In genomic region chr1:176588144-176588543, GRCm38 (mm10) we compare ENCODE assay signal across 17 mouse cellular contexts.
"Had no signal": no experiment of that assay in that cellular context is flagged by ENCODE, and none has a peak within 500 bp of the region (broad histone marks: within the 10 kb centered on the region; RNA-seq: fewer than 3 reads in every experiment).

No protein-coding gene starts in this region.

- H3K4me3 ChIP-seq: lung, embryonic 15.5 days; megakaryocyte, embryonic 14.5 days; midbrain, embryonic 13.5 days; midbrain, embryonic 15.5 days; neural tube, embryonic 12.5 days; stomach, embryonic 15.5 days had no signal

- H3K9me3 ChIP-seq: lung, embryonic 15.5 days; midbrain, embryonic 15.5 days; stomach, embryonic 15.5 days had no signal

- H3K27ac ChIP-seq: lung, embryonic 15.5 days; macrophage; midbrain, embryonic 13.5 days; midbrain, embryonic 15.5 days; neural tube, embryonic 12.5 days; stomach, embryonic 15.5 days; stomach, postnatal 0 days had no signal

- H3K4me2 ChIP-seq: lung, embryonic 15.5 days; midbrain, embryonic 11.5 days; midbrain, embryonic 13.5 days; midbrain, embryonic 15.5 days; neural tube, embryonic 12.5 days; stomach, embryonic 15.5 days had no signal

- ATAC-seq: lung, postnatal 0 days; midbrain, embryonic 13.5 days; midbrain, embryonic 15.5 days had no signal

- DNase-seq: lung, adult 2 months; lung, postnatal 14 days; lung, postnatal 36 days; right cerebral cortex, postnatal 14 days; thymus, adult 2 months; thymus, postnatal 25 days; thymus, postnatal 4 days had no signal

- H3K9ac ChIP-seq: lung, embryonic 15.5 days; midbrain, embryonic 13.5 days; midbrain, embryonic 15.5 days; neural tube, embryonic 12.5 days; stomach, embryonic 15.5 days had no signal

- H3K27me3 ChIP-seq: lung, embryonic 15.5 days; megakaryocyte, embryonic 14.5 days; midbrain, embryonic 13.5 days; midbrain, embryonic 15.5 days; neural tube, embryonic 12.5 days; stomach, embryonic 15.5 days had no signal

- H3K4me1 ChIP-seq: lung, embryonic 15.5 days; megakaryocyte, embryonic 14.5 days; midbrain, embryonic 13.5 days; midbrain, embryonic 15.5 days; neural tube, embryonic 12.5 days; stomach, embryonic 15.5 days had no signal

- H3K36me3 ChIP-seq: lung, embryonic 15.5 days; midbrain, embryonic 13.5 days; midbrain, embryonic 15.5 days; neural tube, embryonic 12.5 days; stomach, embryonic 15.5 days had no signal
